Mouse (Mus musculus): ENCODE results near the gene Snrpn. TPM values are rescaled to one million over a fixed set of nuclear protein-coding genes. Genes with fewer than 3 reads are reported as not detected.

The Snrpn gene
- polyA plus RNA-seq (2015; fragmentation: Nextera tagmentation; extraction: Ambion mirVana) = 3.0 and 4.1 TPM in 2 replicates

DNA sequence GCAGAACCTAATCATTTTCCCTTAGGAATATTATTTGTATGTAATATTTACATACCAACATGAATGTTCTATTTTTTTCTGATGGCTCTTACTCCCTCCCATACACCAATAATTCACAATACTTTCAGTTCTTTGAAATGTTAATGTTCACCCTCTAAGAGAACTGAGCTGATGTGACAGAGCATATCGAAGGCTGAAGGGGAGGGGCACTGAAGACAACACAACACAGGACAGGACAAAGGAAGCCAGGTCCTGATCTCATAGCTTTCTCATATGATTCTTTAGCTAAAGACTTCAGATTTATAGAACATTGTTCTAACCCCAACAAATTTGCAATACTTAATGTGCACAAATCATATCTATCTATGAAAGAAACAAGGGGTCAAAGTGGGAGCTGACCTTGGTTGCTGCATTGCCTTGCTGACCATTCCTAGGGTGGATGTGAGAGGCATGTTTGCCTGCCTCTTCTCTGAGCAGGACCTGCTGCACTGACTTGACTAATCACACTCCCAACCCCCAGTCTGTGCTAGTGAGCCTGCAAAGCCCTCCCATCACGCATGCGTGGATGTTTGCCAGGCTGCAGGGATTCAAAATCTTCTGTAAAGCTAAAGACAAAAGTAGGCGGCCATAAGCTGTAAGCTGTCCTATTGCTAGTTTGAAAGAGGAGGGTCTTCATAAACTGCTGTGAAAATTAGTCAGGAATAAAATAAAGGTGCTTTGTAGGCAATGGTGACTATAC lies at the start of gene Snrpn:
Gene Snrpn (minus strand): TSS at position 478 of the 739 bp plus-strand sequence.

DNA sequence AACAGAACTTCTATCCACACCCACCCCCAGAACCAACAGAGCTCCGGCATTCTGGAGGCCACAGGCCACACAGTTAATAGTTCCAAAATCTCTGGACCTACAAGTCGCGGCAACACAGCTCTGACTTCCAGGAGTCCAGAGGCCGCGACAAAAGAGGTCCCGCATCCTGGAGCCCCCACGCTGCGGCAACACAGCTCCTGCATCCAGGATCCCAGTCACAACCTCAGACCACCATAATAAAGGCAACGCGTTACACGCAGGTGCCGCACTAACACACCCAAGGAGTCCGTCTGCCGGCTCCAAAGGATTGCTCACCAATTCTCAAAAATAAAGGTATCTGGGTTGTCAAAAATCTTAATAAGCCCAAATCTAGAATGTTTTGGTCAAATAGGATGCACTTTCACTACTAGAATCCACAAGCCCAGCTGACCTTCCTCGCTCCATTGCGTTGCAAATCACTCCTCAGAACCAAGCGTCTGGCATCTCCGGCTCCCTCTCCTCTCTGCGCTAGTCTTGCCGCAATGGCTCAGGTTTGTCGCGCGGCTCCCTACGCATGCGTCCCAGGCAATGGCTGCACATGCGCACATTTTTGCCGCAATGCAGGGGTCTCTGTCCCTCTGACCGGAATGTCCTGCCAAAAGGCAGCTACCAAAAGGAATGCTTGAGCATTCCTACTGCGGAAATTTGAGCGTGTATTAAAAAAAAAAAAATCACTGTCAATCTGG lies 135.3 kb downstream of the Snrpn start, which contains the start of the genes Snurf and Gm38393:
Gene Snurf (minus strand): TSS at position 444 of the 725 bp plus-strand sequence.
Gene Gm38393 (minus strand): TSS at position 459 of the 725 bp plus-strand sequence.

Other genes with a start within 250 kb of the Snrpn start
- gene Snurf, start 135.2 kb downstream of the Snrpn start, polyA plus RNA-seq (2015; fragmentation: Nextera tagmentation; extraction: Ambion mirVana) = 2.7 and 4.0 TPM in 2 replicates
- 0.06 and 0.07 TPM in 2 replicates for gene Gm38393, start 135.2 kb downstream of the Snrpn start, polyA plus RNA-seq (2015; fragmentation: Nextera tagmentation; extraction: Ambion mirVana)